Mouse (Mus musculus): ENCODE measurements around the gene Hecw1. TPM values are rescaled to one million over a fixed set of nuclear protein-coding genes. Genes with fewer than 3 reads are reported as not detected.

Gene Hecw1
- polyA plus RNA-seq, 1 experiment: 17.4 TPM

GRCm38 (mm10) chr13:14179669-14180068, 343.4 kb downstream of the Hecw1 start:
- Histone ChIP-seq H3K4me1 (ENCODE audit: control insufficient read depth, insufficient read depth, low read length) (no peaks in the 10 kb centered on the region), H3K27me3 (ENCODE audit: control insufficient read depth, insufficient read depth, low read length) (no peaks in the 10 kb centered on the region), H3K27ac (ENCODE audit: insufficient read depth, low read length) (no peak overlapping the region), H3K4me3 (replicated peaks; ENCODE audit: insufficient read depth, low read depth, low read length) (no peak overlapping the region)
- DNase-seq: no peak
- TF ChIP-seq POLR2A (IDR thresholded peaks at IDR 0.05; ENCODE audit: borderline replicate concordance, insufficient read depth, low read length) (no peak), CTCF (IDR thresholded peaks at IDR 0.05; ENCODE audit: borderline replicate concordance, insufficient read depth, low read depth, low read length) (no peak)
- 90% methylated on average over 3 of the region's 3 CpGs for WGBS

DNA sequence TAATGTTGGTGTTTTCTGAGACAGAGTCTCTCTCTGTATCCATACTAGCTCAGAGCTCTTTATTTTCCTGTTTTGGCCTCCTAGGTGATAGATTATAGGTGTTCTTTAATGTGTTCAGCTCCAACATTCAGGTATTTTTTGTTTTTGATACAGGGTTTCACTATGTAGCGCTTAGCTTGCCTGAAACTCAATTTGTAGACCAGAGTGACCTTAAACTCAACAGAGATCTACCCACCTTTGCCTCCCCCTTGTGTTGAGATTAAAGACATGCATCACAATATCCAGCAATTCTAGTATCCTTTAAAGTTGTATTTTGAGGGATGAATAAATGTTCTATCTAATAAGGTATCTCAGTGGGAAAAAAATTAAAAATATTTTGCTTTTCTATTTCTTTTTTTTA, 345.0 kb downstream of the Hecw1 start:
- 73% methylated on average over 1 of the region's 1 CpGs for WGBS
- Histone ChIP-seq H3K27me3 (ENCODE audit: control insufficient read depth, insufficient read depth, low read length) (no peaks in the 10 kb centered on the region), H3K4me1 (ENCODE audit: control insufficient read depth, insufficient read depth, low read length) (no peaks in the 10 kb centered on the region), H3K4me3 (replicated peaks; ENCODE audit: insufficient read depth, low read depth, low read length) (no peak overlapping the region), H3K27ac (ENCODE audit: insufficient read depth, low read length) (no peak overlapping the region)
- TF ChIP-seq POLR2A (IDR thresholded peaks at IDR 0.05; ENCODE audit: borderline replicate concordance, insufficient read depth, low read length): no peak
- TF ChIP-seq CTCF (IDR thresholded peaks at IDR 0.05; ENCODE audit: borderline replicate concordance, insufficient read depth, low read depth, low read length): no peak
- peak in 1 of 2 experiments; percentile 22 for DNase-seq

Other genes starting within 250 kb of the Hecw1 start
- 25.4 and 26.9 TPM in 2 replicates for gene Mrpl32, start 89.9 kb upstream of the Hecw1 start, polyA plus RNA-seq (2012; rRNA removed)
- gene Psma2, start 90.0 kb upstream of the Hecw1 start, polyA plus RNA-seq (2012; rRNA removed): 76.7 and 81.4 TPM in 2 replicates
- 19.1 and 20.3 TPM in 2 replicates for gene AW209491, start 106.9 kb upstream of the Hecw1 start, polyA plus RNA-seq (2012; rRNA removed)

All from cerebellum, adult 2 months (tissue).